Mouse (Mus musculus) neural tube, embryonic 13.5 days (tissue): ENCODE results near the gene Hdac7. TPM values are rescaled to one million over a fixed set of nuclear protein-coding genes. Genes with fewer than 3 reads are reported as not detected.
A peak's percentile ranks its signal among the peaks of the same experiment; 100 is the strongest.

Source experiments
- ATAC-seq: fragments of 200-750 bp; cut with Nextera tagmentation; 2 replicates; pipeline ENCODE4 v1.8.0; 2017; ENCODE audit warnings: low read depth, mild to moderate bottlenecking, moderate TSS enrichment, moderate library complexity
- H3K27ac ChIP-seq: fragments of 300-500 bp; sonication (generic); replicated peaks from 2 replicates; pipeline ENCODE4 v1.5.1; 2015; ENCODE audit warnings: moderate library complexity, mild to moderate bottlenecking, inconsistent platforms
- H3K27me3 ChIP-seq: fragments of 300-500 bp; sonication (generic); 2 replicates; pipeline ENCODE4 v1.6.1; 2015; ENCODE audit warnings: mild to moderate bottlenecking, inconsistent platforms
- H3K36me3 ChIP-seq: fragments of 300-500 bp; sonication (generic); 2 replicates; pipeline ENCODE4 v1.6.1; 2015; ENCODE audit warnings: mild to moderate bottlenecking, inconsistent platforms
- H3K4me1 ChIP-seq: fragments of 300-500 bp; sonication (generic); replicated peaks from 2 replicates; pipeline ENCODE4 v1.6.1; 2015; ENCODE audit warnings: inconsistent platforms
- H3K4me2 ChIP-seq: fragments of 300-500 bp; sonication (generic); 2 replicates; pipeline ENCODE4 v1.6.1; 2015; ENCODE audit warnings: inconsistent platforms, mild to moderate bottlenecking, moderate library complexity
- H3K4me3 ChIP-seq: fragments of 300-500 bp; sonication (generic); 2 replicates; pipeline ENCODE4 v1.5.1; 2015; ENCODE audit warnings: mild to moderate bottlenecking, inconsistent platforms
- H3K9ac ChIP-seq: fragments of 300-500 bp; sonication (generic); 2 replicates; pipeline ENCODE4 v1.6.1; 2015; ENCODE audit warnings: moderate library complexity, mild to moderate bottlenecking, inconsistent platforms
- H3K9me3 ChIP-seq: fragments of 300-500 bp; sonication (generic); 2 replicates; pipeline ENCODE4 v1.6.1; 2016; ENCODE audit warnings: inconsistent platforms
- WGBS: fragments of 180-500 bp; shearing (Covaris S2); methylation state at CpG from one replicate; pipeline ENCODE4 v1.1.7; 2015; 5-methylcytosine and 5-hydroxymethylcytosine counted together
- polyA plus RNA-seq: library from polyadenylated mRNA; unstranded; fragments of >200 nt; fragmentation: Nextera tagmentation; extraction: Ambion mirVana; gene quantifications from 2 replicates; pipeline ENCODE4 v1.2.1, GENCODE M21; 2015

Hdac7 gene
- polyA plus RNA-seq, 1 experiment from 2014 or later: 24.9 TPM

DNA sequence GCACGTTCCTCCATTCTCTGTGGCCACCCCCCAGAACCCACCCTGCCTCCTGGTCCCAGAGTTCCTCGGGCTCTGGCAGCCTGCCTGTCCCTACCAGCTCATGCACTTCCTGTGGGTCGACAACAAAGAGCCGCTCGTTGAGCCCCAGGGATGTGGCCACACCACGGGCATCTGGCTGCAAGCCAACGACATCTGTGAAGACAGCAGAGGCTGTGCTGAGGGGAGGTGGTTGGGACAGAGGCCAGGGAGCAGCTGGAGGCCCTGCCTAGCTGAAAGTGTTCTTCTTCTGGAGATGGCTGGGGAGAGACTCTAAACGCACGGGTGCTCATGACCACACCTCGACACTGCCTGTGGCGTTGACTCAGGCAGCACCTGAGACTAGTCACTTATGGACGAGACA, 93.6 kb downstream of the Hdac7 start:
- H3K36me3 ChIP-seq: no peaks in the 10 kb centered on the region
- no peaks in the 10 kb centered on the region for H3K27me3 ChIP-seq
- H3K4me2 ChIP-seq: peak overlapping the region; percentile 14; the same call in 1 of the 2 replicates
- H3K27ac ChIP-seq: peak overlapping the region; percentile 83
- no peaks in the 10 kb centered on the region for H3K9me3 ChIP-seq
- ATAC-seq: peak; percentile 90
- 23% methylated on average over 12 of the region's 12 CpGs for WGBS
- peak overlapping the region; percentile 17; the same call in 1 of the 2 replicates for H3K9ac ChIP-seq
- H3K4me3 ChIP-seq: no peak overlapping the region
- peaks cover 55% of the 10 kb centered on the region for H3K4me1 ChIP-seq

DNA sequence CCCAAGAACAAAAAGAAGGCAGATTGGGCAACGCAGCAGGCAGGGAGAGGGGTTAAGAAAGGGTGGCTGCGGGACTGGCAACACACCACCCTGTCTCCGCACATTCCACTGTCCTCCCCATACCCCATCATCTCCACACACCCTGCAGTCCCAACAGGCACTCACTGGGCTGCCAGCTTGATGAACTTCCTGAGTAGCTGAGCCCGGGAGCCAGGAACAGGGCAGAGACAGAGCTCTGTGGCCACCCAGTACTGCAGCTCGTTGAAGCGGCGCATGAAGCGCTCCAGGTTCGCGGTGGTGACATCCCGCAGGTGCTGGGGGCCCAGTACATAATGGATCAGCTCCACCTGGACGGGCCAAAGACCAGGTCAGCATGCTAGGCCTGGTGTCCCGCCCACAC, 94.5 kb downstream of the Hdac7 start:
- 0 out of 2 replicates have a peak, but pooled peaks have one; percentile 2 for ATAC-seq
- H3K36me3 ChIP-seq: no peaks in the 10 kb centered on the region
- H3K9me3 ChIP-seq: no peaks in the 10 kb centered on the region
- H3K9ac ChIP-seq: no peak overlapping the region
- no peaks in the 10 kb centered on the region for H3K27me3 ChIP-seq
- H3K4me2 ChIP-seq: no peak overlapping the region
- peaks cover 55% of the 10 kb centered on the region for H3K4me1 ChIP-seq
- 85% methylated on average over 13 of the region's 13 CpGs for WGBS
- no peak overlapping the region for H3K4me3 ChIP-seq
- peak overlapping the region; percentile 83 for H3K27ac ChIP-seq

- Histone ChIP-seq H3K9ac (no peak overlapping the region), H3K4me2 (no peak overlapping the region), H3K27me3 (no peaks in the 10 kb centered on the region), H3K27ac (no peak overlapping the region), H3K4me3 (no peak overlapping the region), H3K36me3 (no peaks in the 10 kb centered on the region), H3K9me3 (no peaks in the 10 kb centered on the region), H3K4me1 (peaks cover 53% of the 10 kb centered on the region)
- ATAC-seq: no peak
- 96% methylated on average over 9 of the region's 9 CpGs for WGBS
These were observed 94.9 kb downstream of the Hdac7 start for GRCm38 (mm10) chr15:97749397-97749796.

- Histone ChIP-seq H3K9me3 (no peaks in the 10 kb centered on the region), H3K4me2 (no peak overlapping the region), H3K9ac (no peak overlapping the region), H3K27ac (no peak overlapping the region), H3K4me1 (peaks cover 53% of the 10 kb centered on the region), H3K36me3 (no peaks in the 10 kb centered on the region), H3K4me3 (no peak overlapping the region), H3K27me3 (no peaks in the 10 kb centered on the region)
- ATAC-seq: no peak
- WGBS: 89% methylated on average over 4 of the region's 4 CpGs
These were observed 95.3 kb downstream of the Hdac7 start for GRCm38 (mm10) chr15:97748964-97749363.

- H3K36me3 ChIP-seq: no peaks in the 10 kb centered on the region
- H3K27me3 ChIP-seq: no peaks in the 10 kb centered on the region
- H3K4me1 ChIP-seq: peaks cover 51% of the 10 kb centered on the region
- H3K9ac ChIP-seq: no peak overlapping the region
- H3K9me3 ChIP-seq: no peaks in the 10 kb centered on the region
- WGBS: 45% methylated on average over 10 of the region's 10 CpGs
- no peak for ATAC-seq
- no peak overlapping the region for H3K27ac ChIP-seq
- no peak overlapping the region for H3K4me2 ChIP-seq
- H3K4me3 ChIP-seq: no peak overlapping the region
These were observed 96.0 kb downstream of the Hdac7 start for GRCm38 (mm10) chr15:97748309-97748708.

DNA sequence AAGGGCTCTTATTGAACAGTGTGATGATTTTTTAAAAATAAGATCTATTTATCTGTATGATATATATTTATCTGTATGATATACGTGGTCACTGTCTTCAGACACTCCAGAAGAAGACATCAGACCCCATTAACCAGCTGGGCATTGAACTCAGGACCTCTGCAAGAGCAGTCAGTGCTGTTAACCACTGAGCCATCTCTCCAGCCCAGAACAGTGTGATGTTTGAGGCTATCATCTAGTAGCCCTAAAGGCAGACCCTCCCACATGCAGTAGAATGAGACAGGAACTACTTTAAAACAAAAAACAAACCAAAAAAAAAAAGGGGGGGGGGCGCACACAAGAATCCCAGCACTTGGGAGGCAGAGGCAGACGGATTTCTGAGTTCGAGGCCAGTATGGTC, 96.8 kb downstream of the Hdac7 start:
- Histone ChIP-seq H3K4me2 (no peak overlapping the region), H3K4me3 (no peak overlapping the region), H3K27ac (no peak overlapping the region), H3K9me3 (no peaks in the 10 kb centered on the region), H3K4me1 (peaks cover 52% of the 10 kb centered on the region), H3K27me3 (no peaks in the 10 kb centered on the region), H3K36me3 (no peaks in the 10 kb centered on the region), H3K9ac (no peak overlapping the region)
- 88% methylated on average over 4 of the region's 4 CpGs for WGBS
- ATAC-seq: no peak

DNA sequence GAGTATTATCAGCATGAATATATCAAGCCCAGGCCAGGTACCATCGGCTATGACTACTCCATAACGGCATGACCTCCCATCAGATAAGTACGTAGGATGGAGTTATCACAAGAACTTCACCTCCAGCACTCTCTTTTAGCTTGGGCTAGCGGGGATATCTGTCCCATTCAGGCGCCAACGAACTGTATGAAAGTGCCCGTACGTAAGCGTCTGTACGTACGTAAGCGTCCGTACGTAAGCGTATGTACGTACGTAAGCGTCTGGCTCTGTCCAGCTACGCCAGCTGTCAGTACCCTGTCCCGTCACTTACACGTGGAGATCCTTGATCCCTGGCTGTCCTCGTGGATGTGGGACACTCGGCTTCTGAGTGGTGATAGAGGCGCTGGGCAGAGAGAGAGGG, 97.6 kb downstream of the Hdac7 start:
- no peaks in the 10 kb centered on the region for H3K9me3 ChIP-seq
- H3K27ac ChIP-seq: no peak overlapping the region
- H3K4me1 ChIP-seq: peaks cover 58% of the 10 kb centered on the region
- WGBS: 96% methylated on average over 24 of the region's 24 CpGs
- H3K36me3 ChIP-seq: no peaks in the 10 kb centered on the region
- H3K4me2 ChIP-seq: no peak overlapping the region
- no peaks in the 10 kb centered on the region for H3K27me3 ChIP-seq
- H3K4me3 ChIP-seq: no peak overlapping the region
- no peak overlapping the region for H3K9ac ChIP-seq
- ATAC-seq: no peak

- Histone ChIP-seq H3K4me2 (no peak overlapping the region), H3K4me1 (peaks cover 58% of the 10 kb centered on the region), H3K9me3 (no peaks in the 10 kb centered on the region), H3K27me3 (no peaks in the 10 kb centered on the region), H3K36me3 (no peaks in the 10 kb centered on the region), H3K4me3 (no peak overlapping the region), H3K9ac (no peak overlapping the region), H3K27ac (no peak overlapping the region)
- 90% methylated on average over 10 of the region's 10 CpGs for WGBS
- no peak for ATAC-seq
These were observed 98.0 kb downstream of the Hdac7 start for GRCm38 (mm10) chr15:97746278-97746677.

DNA sequence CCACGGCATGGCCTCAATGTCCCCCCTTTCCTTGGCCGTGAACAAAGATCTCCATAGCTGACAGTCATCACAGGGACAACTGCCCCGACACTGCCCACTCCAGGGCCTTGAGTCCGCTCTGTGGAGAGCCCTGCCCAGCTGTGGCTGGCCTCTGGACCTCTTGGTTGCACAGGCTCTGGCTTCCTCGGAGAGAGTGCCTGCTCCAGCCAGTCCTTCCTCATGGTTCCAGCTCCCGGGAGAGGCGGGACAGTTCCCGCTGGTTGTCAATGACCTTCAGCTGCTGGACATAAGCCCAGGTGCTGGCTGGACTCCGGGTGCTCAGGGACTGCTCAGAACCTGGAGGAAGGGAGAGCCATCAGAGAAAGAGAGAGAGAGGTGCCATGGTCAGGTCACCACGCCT, 99.0 kb downstream of the Hdac7 start:
- ATAC-seq: no peak
- Histone ChIP-seq H3K36me3 (no peaks in the 10 kb centered on the region), H3K9me3 (no peaks in the 10 kb centered on the region), H3K4me3 (no peak overlapping the region), H3K4me2 (no peak overlapping the region), H3K27me3 (no peaks in the 10 kb centered on the region), H3K27ac (peak overlapping the region; percentile 78), H3K9ac (0 out of 2 replicates have a peak overlapping the region, but pooled peaks have one; percentile 2), H3K4me1 (peaks cover 49% of the 10 kb centered on the region)
- 76% methylated on average over 10 of the region's 10 CpGs for WGBS

DNA sequence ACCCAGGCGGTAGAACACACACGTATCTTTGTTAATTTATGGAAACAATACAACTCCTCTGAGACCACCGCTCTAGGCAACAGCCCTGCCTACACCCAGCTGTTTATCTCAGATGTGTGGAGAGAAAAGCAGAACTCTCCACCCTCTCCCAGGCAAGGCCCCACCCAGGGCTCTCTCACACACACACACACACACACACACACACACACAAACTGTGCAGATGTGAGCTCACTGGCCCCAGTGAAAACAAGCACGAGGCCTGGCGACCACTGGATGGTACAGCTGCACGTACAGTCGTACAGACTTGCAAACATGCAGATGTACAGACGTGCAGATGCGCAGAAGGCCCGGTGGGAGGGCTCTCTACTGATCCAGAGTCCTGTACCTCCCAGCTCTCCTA, 99.4 kb downstream of the Hdac7 start:
- H3K27ac ChIP-seq: peak overlapping the region; percentile 78
- no peaks in the 10 kb centered on the region for H3K27me3 ChIP-seq
- WGBS: 47% methylated on average over 10 of the region's 10 CpGs
- H3K9me3 ChIP-seq: no peaks in the 10 kb centered on the region
- H3K4me1 ChIP-seq: peaks cover 45% of the 10 kb centered on the region
- no peaks in the 10 kb centered on the region for H3K36me3 ChIP-seq
- peak; percentile 77 for ATAC-seq
- no peak overlapping the region for H3K4me2 ChIP-seq
- no peak overlapping the region for H3K4me3 ChIP-seq
- 0 out of 2 replicates have a peak overlapping the region, but pooled peaks have one; percentile 2 for H3K9ac ChIP-seq

DNA sequence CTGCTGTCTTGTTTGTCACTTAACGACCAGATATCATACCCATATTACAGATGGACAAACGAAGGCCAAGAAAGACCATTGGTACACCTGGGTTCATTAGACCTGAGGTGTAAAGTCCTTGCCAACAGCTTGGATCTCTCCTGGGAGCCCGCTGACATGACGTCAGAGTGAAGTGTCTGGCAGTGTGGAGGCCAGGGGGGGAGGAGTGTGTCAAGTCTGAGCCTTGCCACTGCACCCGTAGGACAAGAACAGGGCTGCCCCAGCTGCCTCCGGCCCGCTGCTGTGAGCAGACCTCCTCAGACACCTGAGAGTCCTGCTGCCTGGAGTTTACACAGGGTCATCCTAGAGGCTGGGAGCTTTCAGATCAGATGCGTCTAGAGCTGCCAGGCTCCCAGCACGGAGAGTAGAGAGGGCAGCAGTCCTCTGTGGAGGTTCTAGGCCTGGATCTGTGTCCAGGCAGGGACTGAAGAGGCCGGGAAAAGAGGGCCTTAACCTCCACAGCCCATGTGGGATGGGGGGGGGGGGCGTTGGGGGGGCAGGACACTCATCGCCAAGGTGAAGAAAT, 100.3 kb downstream of the Hdac7 start:
- H3K4me3 ChIP-seq: no peak overlapping the region
- H3K9me3 ChIP-seq: no peaks in the 10 kb centered on the region
- no peaks in the 10 kb centered on the region for H3K36me3 ChIP-seq
- H3K27me3 ChIP-seq: no peaks in the 10 kb centered on the region
- H3K9ac ChIP-seq: no peak overlapping the region
- WGBS: 72% methylated on average over 12 of the region's 12 CpGs
- peaks cover 37% of the 10 kb centered on the region for H3K4me1 ChIP-seq
- no peak overlapping the region for H3K4me2 ChIP-seq
- H3K27ac ChIP-seq: peak overlapping the region; percentile 42; the same call in 1 of the 2 replicates
- no peak for ATAC-seq

GRCm38 (mm10) chr15:97743210-97743609, 101.1 kb downstream of the Hdac7 start:
- Histone ChIP-seq H3K27ac (no peak overlapping the region), H3K9me3 (no peaks in the 10 kb centered on the region), H3K4me1 (peaks cover 28% of the 10 kb centered on the region), H3K4me3 (no peak overlapping the region), H3K36me3 (no peaks in the 10 kb centered on the region), H3K9ac (no peak overlapping the region), H3K27me3 (no peaks in the 10 kb centered on the region), H3K4me2 (no peak overlapping the region)
- WGBS: 88% methylated on average over 5 of the region's 5 CpGs
- ATAC-seq: no peak
